Mouse (Mus musculus) erythroblast, embryonic 14.5 days (primary cell): ENCODE results near the gene Cdc14b.

Experiments used
- GATA1 ChIP-seq: IDR thresholded peaks from 2 replicates; pipeline ENCODE4 v1.6.1; 2012; ENCODE audit warnings: low read length, inconsistent platforms, mixed read lengths
- TAL1 ChIP-seq: IDR thresholded peaks from 3 replicates; pipeline ENCODE4 v1.6.1; 2012; ENCODE audit warnings: low read length, inconsistent platforms, mixed read lengths

DNA sequence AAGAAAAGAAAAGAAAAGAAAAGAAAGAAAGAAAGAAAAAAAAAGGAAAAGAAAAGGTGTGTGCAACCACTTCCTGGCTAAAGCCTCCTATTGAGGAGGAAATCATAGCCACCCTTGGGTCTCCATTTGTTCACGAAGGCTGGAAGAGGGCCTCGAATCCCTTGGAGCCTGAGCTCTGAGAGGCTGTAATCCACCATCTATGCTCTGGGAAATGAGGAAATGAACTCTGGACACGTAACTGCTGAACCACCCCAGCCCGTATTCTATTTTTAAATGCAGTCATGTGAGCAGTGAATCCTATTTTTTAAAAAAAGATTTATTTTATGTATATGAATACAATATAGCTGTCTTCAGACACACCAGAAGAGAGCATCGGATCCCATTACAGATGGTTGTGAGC, 5.8 kb upstream of the Cdc14b start:
- TF ChIP-seq GATA1 (no peak), TAL1 (no peak)
